Mouse (Mus musculus) urinary bladder, adult 18-20 months (tissue): Measurements from ENCODE around the gene Gm15023.
"Not testable (repeated sequence)": the region's sequence is repeated elsewhere in the genome, so short reads cannot be mapped to it uniquely, and the experiment has no call there.

Experiments used
- DNase-seq, 2 experiments: peaks; one replicate each; pipeline ENCODE4 v3.0.0; 2022; ENCODE audit warnings: low spot score in 2 of 2, mixed read lengths in 2 of 2

Gene Gm15023

DNA sequence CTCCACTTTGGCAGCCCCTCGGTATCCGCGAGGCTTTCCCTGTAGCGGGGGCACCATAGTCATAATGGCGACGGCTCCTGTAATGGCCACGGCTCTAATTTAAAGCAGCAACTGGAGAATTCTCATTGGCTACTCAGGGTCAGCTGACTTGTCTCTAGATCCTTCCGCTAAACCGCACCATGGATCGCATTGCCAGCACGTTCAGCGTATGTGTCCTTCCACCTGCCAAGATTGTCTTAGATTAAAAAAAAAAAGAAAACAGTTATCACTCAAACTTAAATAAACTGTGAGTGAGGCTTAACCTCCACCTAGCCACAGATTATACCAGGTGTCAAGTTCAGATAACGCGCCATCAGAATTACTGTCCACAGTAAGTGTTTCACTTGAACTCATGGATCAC lies at the start of gene Gm15023:
Gm15023 (minus strand) TSS at position 101 of the 400 bp plus-strand sequence.
- not testable (repeated sequence) for DNase-seq

GRCm38 (mm10) chrX:135210436-135211221 lies 33.2 kb upstream of the Gm15023 start, which contains the start of gene Tceal6:
Tceal6 (minus strand) TSS chrX:135210687.
- no peak for DNase-seq

DNA sequence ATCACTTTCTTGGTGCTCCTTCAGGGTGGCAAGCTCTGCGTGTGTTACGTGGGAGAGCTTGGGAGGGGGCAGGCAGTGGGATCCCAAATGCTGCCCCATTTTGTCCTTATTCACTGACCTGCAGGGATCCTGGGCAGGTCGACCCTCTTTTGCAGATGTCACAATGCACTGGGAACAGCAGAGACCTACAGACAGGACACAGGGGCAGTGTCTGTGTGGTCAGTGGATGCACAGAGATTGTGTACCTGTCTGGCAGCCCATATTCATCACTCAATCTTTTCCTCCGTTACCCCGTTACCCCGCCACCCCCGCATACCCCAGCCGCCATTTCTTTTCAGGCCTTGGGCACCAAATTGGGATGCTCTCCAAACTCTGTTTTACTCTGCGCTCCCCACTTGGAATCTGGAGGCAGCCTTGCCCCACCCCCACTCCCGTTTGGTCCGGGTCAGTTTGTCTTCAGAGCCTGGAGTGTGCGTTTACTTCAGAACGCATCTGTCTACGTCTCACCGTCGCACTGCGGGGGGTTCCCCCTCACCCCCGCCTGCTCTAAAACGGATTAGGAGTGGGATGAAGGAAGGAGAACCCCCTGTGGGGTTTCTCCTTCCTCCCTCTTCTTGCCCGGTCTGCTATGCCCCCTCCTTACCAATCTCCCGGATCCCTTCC lies 32.5 kb upstream of the Gm15023 start:
- not testable (repeated sequence) for DNase-seq

GRCm38 (mm10) chrX:135189924-135190323 lies 12.5 kb upstream of the Gm15023 start:
- not testable (repeated sequence) for DNase-seq

- DNase-seq, result not testable (repeated sequence)
Observed at GRCm38 (mm10) chrX:135188661-135189060, 11.2 kb upstream of the Gm15023 start.
